Comparison of ENCODE assay signal across 30 mouse cellular contexts in the genomic region with DNA sequence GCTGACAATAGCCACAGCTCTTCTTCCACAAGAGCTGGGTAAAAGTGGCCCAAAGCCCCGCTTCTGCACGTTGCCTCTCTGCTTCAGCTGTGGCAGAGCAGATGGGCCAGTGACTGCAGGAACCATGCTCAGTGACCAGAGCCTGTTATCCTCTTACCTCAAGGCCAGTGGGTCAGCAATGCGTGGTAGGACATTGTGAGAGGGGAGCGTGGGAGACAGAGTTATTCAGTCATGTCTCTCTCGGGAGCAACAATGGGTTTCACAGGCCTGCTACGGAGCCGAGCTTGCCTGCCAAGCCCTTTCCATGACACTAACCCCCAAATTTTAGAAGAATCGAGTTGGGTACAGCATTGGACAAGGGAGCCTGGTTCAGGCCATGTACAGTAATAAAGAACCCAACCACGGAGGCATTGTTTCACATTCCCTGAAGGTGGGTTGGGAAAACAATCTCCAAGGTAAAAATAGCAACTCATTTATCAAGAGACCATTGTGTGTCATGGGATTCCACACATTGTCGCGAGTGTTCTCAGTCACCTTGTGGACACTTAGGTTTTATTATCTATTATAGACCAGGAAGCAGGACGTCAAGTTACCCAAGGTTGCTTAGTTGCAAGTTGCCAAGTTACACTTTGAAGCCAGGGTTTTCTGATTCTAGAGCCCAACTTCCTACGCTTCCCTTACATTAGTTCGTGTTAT. TPM values are rescaled to one million over a fixed set of nuclear protein-coding genes. Genes with fewer than 3 reads are reported as not detected.
A peak's percentile ranks its signal among the peaks of the same experiment; 100 is the strongest.
DNase-seq lines count a peak whose midpoint lies in the region; ATAC-seq and TF ChIP-seq lines count a peak whose summit lies in the region.
"Had no signal": no experiment of that assay in that cellular context is flagged by ENCODE, and none has a peak within 500 bp of the region (broad histone marks: within the 10 kb centered on the region; RNA-seq: fewer than 3 reads in every experiment).

No protein-coding gene starts in this region.

- peak; percentile 83 for DNase-seq in heart, adult 11 months
- no peak for DNase-seq in heart, adult 8-10 months (ENCODE audit: low spot score)
- DNase-seq in heart, postnatal 25 days (ENCODE audit: low spot score): no peak
- DNase-seq in kidney, adult 2 months: no peak
- DNase-seq in Muller cell, postnatal 12 days (ENCODE audit: inconsistent ontology term): peak; percentile 78
- no peak for DNase-seq in cerebellum, postnatal 14 days
- DNase-seq: adrenal gland, adult 2 months; adrenal gland, postnatal 25 days; cerebellum, adult 18-20 months; cerebellum, adult 9-11 months; gastrocnemius, postnatal 10 days had no signal

- ATAC-seq in heart, embryonic 14.5 days (ENCODE audit: insufficient number of reproducible peaks, insufficient read depth, low FRiP score, low read depth): no peak
- peak; percentile 67 for ATAC-seq in kidney, embryonic 15.5 days (replicated peaks; ENCODE audit: low FRiP score)
- ATAC-seq: activated CD4-positive, CD25-positive, alpha-beta regulatory T cell, adult 4 months; forebrain, embryonic 16.5 days; inflammation-experienced regulatory T-cells, adult 6 months; intestine, postnatal 0 days; Patski had no signal

- no peak overlapping the region for H3K4me2 ChIP-seq in heart, embryonic 14.5 days (ENCODE audit: low read length)
- no peak overlapping the region for H3K4me2 ChIP-seq in kidney, embryonic 15.5 days
- H3K4me2 ChIP-seq: embryonic facial prominence, embryonic 15.5 days; hindbrain, embryonic 15.5 days had no signal

- intact Hi-C loops in heart, postnatal 25 days (cut with DNase I): no loop called here

- TF ChIP-seq POLR2A in kidney, adult 2 months (IDR thresholded peaks at IDR 0.05; ENCODE audit: low read depth, low read length): no peak

- no peaks in the 10 kb centered on the region for H3K9me3 ChIP-seq in heart, embryonic 14.5 days (ENCODE audit: control insufficient read depth, low read length)
- H3K9me3 ChIP-seq in kidney, embryonic 15.5 days (replicated peaks): no peaks in the 10 kb centered on the region
- H3K9me3 ChIP-seq: embryonic facial prominence, embryonic 15.5 days; hindbrain, embryonic 15.5 days had no signal

- H3K4me3 ChIP-seq in heart, embryonic 14.5 days (ENCODE audit: control insufficient read depth in 1 of 2, insufficient read depth in 1 of 2, low read depth in 1 of 2, low read length in 2 of 2): no peak overlapping the region
- H3K4me3 ChIP-seq in kidney, embryonic 15.5 days (replicated peaks): no peak overlapping the region
- H3K4me3 ChIP-seq in kidney, adult 2 months (ENCODE audit: insufficient read depth, low read depth, low read length): no peak overlapping the region
- H3K4me3 ChIP-seq: embryonic facial prominence, embryonic 15.5 days; erythroblast, embryonic 14.5 days; forebrain, embryonic 10.5 days; hindbrain, embryonic 15.5 days had no signal

- H3K27me3 ChIP-seq in heart, embryonic 14.5 days (ENCODE audit: control insufficient read depth, insufficient read depth, low read length): no peaks in the 10 kb centered on the region
- no peaks in the 10 kb centered on the region for H3K27me3 ChIP-seq in kidney, embryonic 15.5 days
- H3K27me3 ChIP-seq in kidney, adult 2 months (replicated peaks; ENCODE audit: control insufficient read depth, insufficient read depth, low read length): no peaks in the 10 kb centered on the region
- H3K27me3 ChIP-seq: embryonic facial prominence, embryonic 15.5 days; hindbrain, embryonic 15.5 days; Patski had no signal

- H3K36me3 ChIP-seq in heart, embryonic 14.5 days (ENCODE audit: control insufficient read depth, insufficient read depth, low read length): no peaks in the 10 kb centered on the region
- no peaks in the 10 kb centered on the region for H3K36me3 ChIP-seq in kidney, embryonic 15.5 days
- no peaks in the 10 kb centered on the region for H3K36me3 ChIP-seq in kidney, adult 2 months (ENCODE audit: control insufficient read depth, insufficient read depth, low read length)
- H3K36me3 ChIP-seq: embryonic facial prominence, embryonic 15.5 days; forebrain, embryonic 10.5 days; hindbrain, embryonic 15.5 days had no signal

- H3K4me1 ChIP-seq in heart, embryonic 14.5 days (ENCODE audit: control insufficient read depth in 2 of 2, insufficient read depth in 2 of 2, low read length in 2 of 2): peaks cover 7 to 8% of the 10 kb centered on the region in 2 experiments; a peak in 3 of 4 replicates
- H3K4me1 ChIP-seq in kidney, embryonic 15.5 days: peaks cover 14% of the 10 kb centered on the region
- H3K4me1 ChIP-seq in kidney, adult 2 months (ENCODE audit: control insufficient read depth, insufficient read depth, low read length): no peaks in the 10 kb centered on the region
- H3K4me1 ChIP-seq: embryonic facial prominence, embryonic 15.5 days; hindbrain, embryonic 15.5 days had no signal

- no peak overlapping the region for H3K9ac ChIP-seq in heart, embryonic 14.5 days (ENCODE audit: low read length)
- no peak overlapping the region for H3K9ac ChIP-seq in kidney, embryonic 15.5 days
- H3K9ac ChIP-seq: embryonic facial prominence, embryonic 15.5 days; hindbrain, embryonic 15.5 days had no signal

- H3K27ac ChIP-seq in heart, embryonic 14.5 days (replicated peaks in 1 of 2; ENCODE audit: control insufficient read depth in 1 of 2, insufficient read depth in 1 of 2, low read depth in 2 of 2, low read length in 2 of 2): peak overlapping the region; percentile 43 to 64
- H3K27ac ChIP-seq in kidney, embryonic 15.5 days: peak overlapping the region; percentile 25; the same call in 1 of the 2 replicates
- no peak overlapping the region for H3K27ac ChIP-seq in kidney, adult 2 months (ENCODE audit: insufficient read depth, low read depth, low read length)
- H3K27ac ChIP-seq: embryonic facial prominence, embryonic 15.5 days; hindbrain, embryonic 15.5 days had no signal

- no peak for TF ChIP-seq CTCF in kidney, adult 2 months (conservative IDR thresholded peaks at IDR 0.05; ENCODE audit: insufficient read depth, insufficient read length, low read depth, low read length)

- 62% methylated on average over 14 of the region's 14 CpGs for WGBS in heart, embryonic 14.5 days
- WGBS in kidney, embryonic 15.5 days: 57% methylated on average over 14 of the region's 14 CpGs
- 61% methylated on average over 14 of the region's 14 CpGs for WGBS in kidney, adult 2 months

RNA-seq across cellular contexts. Expression of a gene that starts 11.8 kb away (rescaled TPM):
- total RNA-seq in heart, adult 8-10 months (2022): not detected
- not detected in 2 replicates for polyA plus RNA-seq in heart, embryonic 14.5 days (2014; fragmentation: Nextera tagmentation; extraction: Ambion mirVana)
- total RNA-seq in heart, postnatal 25 days (2021): not detected
- polyA plus RNA-seq in kidney, embryonic 15.5 days (2015; fragmentation: Nextera tagmentation; extraction: Ambion mirVana): not detected in 2 replicates
- polyA plus RNA-seq in kidney, adult 2 months (2012; rRNA removed): not detected in 2 replicates
- total RNA-seq: adrenal gland, adult 2 months; adrenal gland, postnatal 25 days; gastrocnemius, postnatal 10 days; gastrocnemius, postnatal 4 days; MEL had no signal
- polyA plus RNA-seq: activated CD4-positive, CD25-positive, alpha-beta regulatory T cell, adult 4 months; adrenal gland, adult 2 months; C2C12; embryonic facial prominence, embryonic 11.5 days; embryonic facial prominence, embryonic 15.5 days; erythroblast, embryonic 14.5 days; forebrain, embryonic 10.5 days; forebrain, embryonic 16.5 days; frontal cortex, adult 2 months; heart, embryonic 16.5 days; hindbrain, embryonic 11.5 days; hindbrain, embryonic 15.5 days; inflammation-experienced regulatory T-cells, adult 6 months; intestine, postnatal 0 days; kidney, embryonic 14.5 days had no signal

RNA-seq across cellular contexts. Expression of a gene that starts 14.2 kb away (rescaled TPM):
- total RNA-seq in heart, adult 8-10 months (2022): not detected
- polyA plus RNA-seq in heart, embryonic 14.5 days (2014; fragmentation: Nextera tagmentation; extraction: Ambion mirVana): not detected in 2 replicates
- not detected for total RNA-seq in heart, postnatal 25 days (2021)
- not detected in 2 replicates for polyA plus RNA-seq in kidney, embryonic 15.5 days (2015; fragmentation: Nextera tagmentation; extraction: Ambion mirVana)
- polyA plus RNA-seq in kidney, adult 2 months (2012; rRNA removed): 0.77 and 1.3 TPM in 2 replicates
- total RNA-seq: MEL had no signal
- polyA plus RNA-seq: C2C12; embryonic facial prominence, embryonic 11.5 days; embryonic facial prominence, embryonic 15.5 days; erythroblast, embryonic 14.5 days; forebrain, embryonic 10.5 days; forebrain, embryonic 16.5 days; heart, embryonic 16.5 days; hindbrain, embryonic 11.5 days; hindbrain, embryonic 15.5 days; inflammation-experienced regulatory T-cells, adult 6 months; intestine, postnatal 0 days; kidney, embryonic 14.5 days; Patski had no signal

Comparison
In these comparisons a context has a peak if more than half of its experiments do, and no peak if none do; other contexts are left out.
1. DNase-seq: peak in heart, adult 11 months (single experiment) and Muller cell, postnatal 12 days (single experiment); none in heart, adult 8-10 months (single experiment), heart, postnatal 25 days (single experiment), kidney, adult 2 months (single experiment) and cerebellum, postnatal 14 days (0 of 2).